ENCODE assay signal across 23 mouse cellular contexts in genomic region chr10:4407191-4407590, GRCm38 (mm10). TPM values are rescaled to one million over a fixed set of nuclear protein-coding genes. Genes with fewer than 3 reads are reported as not detected.
DNase-seq lines count a peak whose midpoint lies in the region; ATAC-seq and TF ChIP-seq lines count a peak whose summit lies in the region.
"Had no signal": no experiment of that assay in that cellular context is flagged by ENCODE, and none has a peak within 500 bp of the region (broad histone marks: within the 10 kb centered on the region; RNA-seq: fewer than 3 reads in every experiment).

No protein-coding gene starts in this region.

- H3K9me3 ChIP-seq in liver, embryonic 12.5 days (replicated peaks): no peaks in the 10 kb centered on the region
- H3K9me3 ChIP-seq in stomach, postnatal 0 days (ENCODE audit: control insufficient read depth, low read length): no peaks in the 10 kb centered on the region
- no peaks in the 10 kb centered on the region for H3K9me3 ChIP-seq in hindbrain, embryonic 14.5 days (ENCODE audit: control insufficient read depth, low read length)
- H3K9me3 ChIP-seq: embryonic facial prominence, embryonic 10.5 days; embryonic facial prominence, embryonic 12.5 days; forebrain, embryonic 13.5 days; forebrain, embryonic 15.5 days had no signal

- no peak overlapping the region for H3K4me3 ChIP-seq in liver, adult 2 months (ENCODE audit: insufficient read depth, low read depth, low read length)
- H3K4me3 ChIP-seq in liver, embryonic 12.5 days: no peak overlapping the region
- no peak overlapping the region for H3K4me3 ChIP-seq in stomach, postnatal 0 days (ENCODE audit: low read depth, low read length)
- no peak overlapping the region for H3K4me3 ChIP-seq in hindbrain, embryonic 14.5 days (replicated peaks; ENCODE audit: low read length)
- H3K4me3 ChIP-seq: embryonic facial prominence, embryonic 10.5 days; embryonic facial prominence, embryonic 12.5 days; forebrain, embryonic 13.5 days; forebrain, embryonic 15.5 days had no signal

- no peak overlapping the region for H3K9ac ChIP-seq in liver, adult 2 months (ENCODE audit: low read depth, low read length)
- no peak overlapping the region for H3K9ac ChIP-seq in liver, embryonic 12.5 days
- no peak overlapping the region for H3K9ac ChIP-seq in stomach, postnatal 0 days (ENCODE audit: low read length)
- no peak overlapping the region for H3K9ac ChIP-seq in hindbrain, embryonic 14.5 days
- H3K9ac ChIP-seq: embryonic facial prominence, embryonic 12.5 days; forebrain, embryonic 13.5 days; forebrain, embryonic 15.5 days; forebrain, postnatal 0 days had no signal

- H3K36me3 ChIP-seq in liver, adult 2 months (ENCODE audit: control insufficient read depth, insufficient read depth, low read length): peaks cover 42% of the 10 kb centered on the region
- H3K36me3 ChIP-seq in liver, embryonic 12.5 days: peaks cover 76% of the 10 kb centered on the region
- H3K36me3 ChIP-seq in stomach, postnatal 0 days (ENCODE audit: control insufficient read depth, insufficient read depth, low read length): peaks cover 7% of the 10 kb centered on the region; the same call in 1 of the 2 replicates
- H3K36me3 ChIP-seq in hindbrain, embryonic 14.5 days (replicated peaks; ENCODE audit: control insufficient read depth, insufficient read depth): peaks cover 68% of the 10 kb centered on the region

- TF ChIP-seq CTCF in liver, adult 2 months (IDR thresholded peaks at IDR 0.05; ENCODE audit: low read depth, low read length): no peak
- TF ChIP-seq CTCF in stomach, postnatal 0 days (IDR thresholded peaks at IDR 0.05; ENCODE audit: low read depth): no peak

- H3K27ac ChIP-seq in liver, adult 2 months (replicated peaks; ENCODE audit: insufficient read depth, low read depth, low read length): no peak overlapping the region
- H3K27ac ChIP-seq in liver, embryonic 12.5 days: no peak overlapping the region
- no peak overlapping the region for H3K27ac ChIP-seq in stomach, postnatal 0 days (replicated peaks)
- H3K27ac ChIP-seq in hindbrain, embryonic 14.5 days: no peak overlapping the region
- H3K27ac ChIP-seq: embryonic facial prominence, embryonic 10.5 days; embryonic facial prominence, embryonic 12.5 days; forebrain, embryonic 13.5 days; forebrain, embryonic 15.5 days had no signal

- DNase-seq in gastrocnemius, adult 18-20 months (ENCODE audit: low spot score): peak; percentile 53
- no peak for DNase-seq in gastrocnemius, postnatal 25 days
- DNase-seq in liver, adult 2 months (ENCODE audit: extremely low read depth, low read depth, low spot score): peak; percentile 68
- peak; percentile 72 for DNase-seq in adipocyte (ENCODE audit: low spot score)
- DNase-seq in stomach, postnatal 0 days (ENCODE audit: low spot score): no peak
- no peak for DNase-seq in kidney, adult 9 months
- DNase-seq in hindbrain, embryonic 14.5 days (ENCODE audit: low spot score): no peak
- DNase-seq: adrenal gland, adult 2 months; adrenal gland, postnatal 10 days; adrenal gland, postnatal 25 days; cerebellum, adult 11-12 months; cerebellum, adult 2 months; cerebellum, adult 9-10 months; cerebellum, postnatal 10 days; cerebellum, postnatal 25 days; forebrain, postnatal 0 days had no signal

- WGBS in liver, adult 2 months: 50% methylated on average over 1 of the region's 1 CpGs
- WGBS in liver, embryonic 12.5 days (ENCODE audit: insufficient replicate concordance): 76% methylated on average over 1 of the region's 1 CpGs
- WGBS in stomach, postnatal 0 days: 78% methylated on average over 1 of the region's 1 CpGs
- 92% methylated on average over 1 of the region's 1 CpGs for WGBS in hindbrain, embryonic 14.5 days

- H3K79me2 ChIP-seq in liver, adult 2 months (ENCODE audit: control insufficient read depth, insufficient read depth, low read length): no peaks in the 10 kb centered on the region

- no peak for TF ChIP-seq EP300 in stomach, postnatal 0 days (optimal IDR thresholded peaks at IDR 0.05)

- no peaks in the 10 kb centered on the region for H3K4me1 ChIP-seq in liver, adult 2 months (ENCODE audit: control insufficient read depth, insufficient read depth, low read length)
- peaks cover 11% of the 10 kb centered on the region for H3K4me1 ChIP-seq in liver, embryonic 12.5 days
- H3K4me1 ChIP-seq in stomach, postnatal 0 days (replicated peaks; ENCODE audit: control insufficient read depth, insufficient read depth): no peaks in the 10 kb centered on the region
- H3K4me1 ChIP-seq in hindbrain, embryonic 14.5 days (replicated peaks; ENCODE audit: control insufficient read depth, insufficient read depth, low read length): no peaks in the 10 kb centered on the region
- H3K4me1 ChIP-seq: embryonic facial prominence, embryonic 10.5 days; embryonic facial prominence, embryonic 12.5 days; forebrain, embryonic 13.5 days; forebrain, embryonic 15.5 days had no signal

- ATAC-seq in liver, embryonic 12.5 days: no peak
- peak; percentile 78 for ATAC-seq in stomach, postnatal 0 days (ENCODE audit: low FRiP score, low TSS enrichment)
- no peak for ATAC-seq in hindbrain, embryonic 14.5 days (ENCODE audit: low FRiP score)
- ATAC-seq: activated CD4-positive, CD25-positive, alpha-beta regulatory T cell, adult 4 months; forebrain, embryonic 13.5 days; forebrain, embryonic 15.5 days; forebrain, postnatal 0 days; Patski had no signal

- no peak for TF ChIP-seq POLR2A in liver, adult 2 months (IDR thresholded peaks at IDR 0.05; ENCODE audit: extremely low read depth, insufficient read depth, low read length)

- no peaks in the 10 kb centered on the region for H3K27me3 ChIP-seq in liver, adult 2 months (ENCODE audit: control insufficient read depth, insufficient read depth, low read length)
- H3K27me3 ChIP-seq in liver, embryonic 12.5 days (replicated peaks): no peaks in the 10 kb centered on the region
- no peaks in the 10 kb centered on the region for H3K27me3 ChIP-seq in stomach, postnatal 0 days (ENCODE audit: control insufficient read depth, insufficient read depth, low read length)
- no peaks in the 10 kb centered on the region for H3K27me3 ChIP-seq in hindbrain, embryonic 14.5 days (ENCODE audit: control insufficient read depth, insufficient read depth, low read length)
- H3K27me3 ChIP-seq: embryonic facial prominence, embryonic 12.5 days; forebrain, embryonic 13.5 days; forebrain, embryonic 15.5 days; Patski had no signal

- no peak overlapping the region for H3K4me2 ChIP-seq in liver, embryonic 12.5 days
- no peak overlapping the region for H3K4me2 ChIP-seq in stomach, postnatal 0 days (replicated peaks; ENCODE audit: low read depth)
- no peak overlapping the region for H3K4me2 ChIP-seq in hindbrain, embryonic 14.5 days (replicated peaks)
- H3K4me2 ChIP-seq: embryonic facial prominence, embryonic 12.5 days; forebrain, embryonic 13.5 days; forebrain, embryonic 15.5 days had no signal

RNA-seq across cellular contexts. Expression of gene Zbtb2, which starts 19.3 kb away (rescaled TPM):
- 1 to 10 TPM; 4.4 to 5.2 TPM for total RNA-seq in gastrocnemius, adult 18-20 months (2021)
- 1 to 10 TPM; 4.6 to 4.8 TPM for total RNA-seq in gastrocnemius, postnatal 25 days (2021)
- 2.4 and 3.0 TPM in 2 replicates for total RNA-seq in liver, adult 2 months (2014; rRNA removed)
- 2.5 and 3.4 TPM in 2 replicates for polyA plus RNA-seq in liver, adult 2 months (2012; rRNA removed)
- polyA plus RNA-seq in liver, embryonic 12.5 days (2016; fragmentation: Nextera tagmentation; extraction: Ambion mirVana): 7.4 and 7.5 TPM in 2 replicates
- polyA plus RNA-seq in stomach, postnatal 0 days (2015; fragmentation: Nextera tagmentation; extraction: Ambion mirVana): 5.3 and 5.8 TPM in 2 replicates
- polyA plus RNA-seq in hindbrain, embryonic 14.5 days (2014; fragmentation: Nextera tagmentation; extraction: Ambion mirVana): 15.2 and 17.1 TPM in 2 replicates

RNA-seq across cellular contexts. Expression of gene Rmnd1, which starts 25.0 kb away (rescaled TPM):
- total RNA-seq in gastrocnemius, adult 18-20 months (2021): 10 to 100 TPM; 32.3 to 35.2 TPM
- total RNA-seq in gastrocnemius, postnatal 25 days (2021): 10 to 100 TPM; 38.2 to 39.9 TPM
- 35.2 and 43.1 TPM in 2 replicates for total RNA-seq in liver, adult 2 months (2014; rRNA removed)
- polyA plus RNA-seq in liver, adult 2 months (2012; rRNA removed): 33.7 and 35.7 TPM in 2 replicates
- 27.7 and 32.7 TPM in 2 replicates for polyA plus RNA-seq in liver, embryonic 12.5 days (2016; fragmentation: Nextera tagmentation; extraction: Ambion mirVana)
- 16.6 and 19.3 TPM in 2 replicates for polyA plus RNA-seq in stomach, postnatal 0 days (2015; fragmentation: Nextera tagmentation; extraction: Ambion mirVana)
- 50.6 and 52.9 TPM in 2 replicates for polyA plus RNA-seq in hindbrain, embryonic 14.5 days (2014; fragmentation: Nextera tagmentation; extraction: Ambion mirVana)

RNA-seq across cellular contexts. Expression of gene Armt1, which starts 25.1 kb away (rescaled TPM):
- 10 to 100 TPM; 15.2 to 16.1 TPM for total RNA-seq in gastrocnemius, adult 18-20 months (2021)
- 10 to 100 TPM in 1 of 2 experiments, 1 to 10 TPM in 1; 9.8 to 11.1 TPM for total RNA-seq in gastrocnemius, postnatal 25 days (2021)
- 8.1 and 9.9 TPM in 2 replicates for total RNA-seq in liver, adult 2 months (2014; rRNA removed)
- 6.0 and 9.0 TPM in 2 replicates for polyA plus RNA-seq in liver, adult 2 months (2012; rRNA removed)
- 23.6 and 23.9 TPM in 2 replicates for polyA plus RNA-seq in liver, embryonic 12.5 days (2016; fragmentation: Nextera tagmentation; extraction: Ambion mirVana)
- 7.5 and 8.1 TPM in 2 replicates for polyA plus RNA-seq in stomach, postnatal 0 days (2015; fragmentation: Nextera tagmentation; extraction: Ambion mirVana)
- 12.0 and 12.2 TPM in 2 replicates for polyA plus RNA-seq in hindbrain, embryonic 14.5 days (2014; fragmentation: Nextera tagmentation; extraction: Ambion mirVana)

Comparison
In these comparisons a context has a peak if more than half of its experiments do, and no peak if none do; other contexts are left out.
1. DNase-seq: peak in gastrocnemius, adult 18-20 months (single experiment), liver, adult 2 months (single experiment) and adipocyte (single experiment); none in gastrocnemius, postnatal 25 days (single experiment), stomach, postnatal 0 days (single experiment), kidney, adult 9 months (single experiment) and hindbrain, embryonic 14.5 days (single experiment).